Mouse (Mus musculus) layer of hippocampus, postnatal 25 days (tissue): ENCODE measurements at regions not wholly inside any gene's neighbourhood (a gene's known extent, or its start where the extent isn't known, plus 50 kb on each side); places are given as distances from the start of the nearest gene placed in this dataset.

Experiments used
- DNase-seq, 2 experiments: peaks; one replicate each; pipeline ENCODE4 v3.0.0; 2022; ENCODE audit warnings: mixed read lengths in 2 of 2, low spot score in 1 of 2; ENCODE audit errors: extremely low spot score in 1 of 2

- peak; percentile 70 to 93 for DNase-seq
Measured at GRCm38 (mm10) chr10:83819266-83819949, 96.7 kb downstream of the 1500009L16Rik start.

- DNase-seq = no peak
Measured at GRCm38 (mm10) chr10:83819950-83820275, 97.2 kb downstream of the 1500009L16Rik start.

DNA sequence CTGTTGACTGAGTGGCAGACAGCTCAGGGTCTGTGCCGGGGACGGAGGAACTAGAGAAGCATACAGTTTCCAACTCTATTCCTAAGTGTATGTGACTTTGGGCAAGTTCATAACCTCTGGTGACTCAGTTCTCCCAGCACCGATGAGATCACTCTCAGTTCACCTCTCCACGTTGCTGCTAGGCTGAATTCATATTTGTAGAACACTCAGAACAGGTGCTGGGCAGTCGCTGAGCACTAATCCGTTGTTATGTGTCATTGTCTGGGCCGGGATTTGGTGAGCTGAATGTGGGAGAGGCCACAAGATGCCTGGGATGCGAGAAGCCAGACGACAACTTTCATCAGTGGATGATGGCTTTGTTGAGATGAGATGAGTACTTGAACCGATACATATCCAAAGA is 98.4 kb downstream of the 1500009L16Rik start:
- no peak for DNase-seq

DNA sequence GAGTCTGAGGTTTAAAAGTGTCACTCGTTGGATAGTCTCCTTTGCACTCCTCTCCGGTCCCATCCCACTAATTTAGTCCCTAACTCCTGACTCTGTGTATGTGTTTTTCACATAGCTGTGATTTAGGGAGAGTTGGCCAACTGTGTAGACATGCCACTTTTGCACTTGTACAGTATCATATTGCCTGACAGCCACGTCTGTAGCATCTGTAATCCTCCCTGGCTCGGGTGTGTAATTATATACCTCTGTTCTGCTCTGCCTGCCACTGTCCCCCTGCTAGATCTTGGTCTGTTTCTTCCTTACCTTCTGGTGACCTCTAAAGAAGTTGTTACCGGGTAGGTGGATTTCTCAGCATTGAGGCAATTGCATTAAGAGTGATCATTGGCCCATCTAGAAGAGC is 103.4 kb downstream of the 1500009L16Rik start:
- DNase-seq = no peak

- no peak for DNase-seq
Measured at GRCm38 (mm10) chr10:83836351-83836750, 113.7 kb downstream of the 1500009L16Rik start.

DNA sequence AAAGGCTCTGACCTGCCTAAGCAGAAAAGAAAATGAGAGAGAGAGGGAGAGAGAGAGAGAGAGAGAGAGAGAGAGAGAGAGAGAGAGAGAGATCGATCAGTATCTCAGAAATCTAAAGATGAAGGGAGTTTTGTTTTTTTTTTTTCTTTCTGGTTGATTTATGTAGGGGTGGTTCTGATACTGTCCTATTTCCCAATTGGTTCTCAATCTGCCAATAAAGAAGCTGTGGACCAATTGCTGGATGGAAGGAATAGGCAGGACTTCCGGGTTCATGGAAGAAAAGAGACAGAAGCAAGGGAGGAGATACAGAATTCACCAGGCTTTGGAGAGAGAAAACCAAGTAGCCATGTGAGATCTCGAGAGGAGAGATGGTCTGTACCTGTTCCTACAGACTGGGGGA is 117.6 kb downstream of the 1500009L16Rik start:
- DNase-seq = no peak

GRCm38 (mm10) chr10:83850881-83851280 is 128.2 kb downstream of the 1500009L16Rik start:
- no peak for DNase-seq

DNA sequence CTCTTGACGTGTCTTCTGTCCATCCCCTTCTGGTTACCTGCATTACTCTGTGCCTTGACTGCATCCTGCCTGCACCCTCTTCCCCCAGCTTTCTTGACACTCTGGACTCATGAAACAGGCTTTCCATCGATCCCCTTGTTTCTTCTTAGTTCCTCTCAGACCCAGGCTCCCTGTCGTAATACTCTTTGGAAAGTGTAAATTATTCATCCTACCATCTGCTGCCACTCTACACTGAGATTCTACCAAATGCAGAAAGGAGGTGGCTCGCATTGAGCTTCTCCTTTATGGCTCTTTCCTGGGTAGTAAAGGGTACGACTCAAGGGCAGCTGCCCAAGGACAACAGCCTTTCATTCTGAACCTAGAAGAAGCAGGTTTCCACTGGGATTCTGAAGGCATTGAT is 129.5 kb downstream of the 1500009L16Rik start:
- DNase-seq = no peak

DNA sequence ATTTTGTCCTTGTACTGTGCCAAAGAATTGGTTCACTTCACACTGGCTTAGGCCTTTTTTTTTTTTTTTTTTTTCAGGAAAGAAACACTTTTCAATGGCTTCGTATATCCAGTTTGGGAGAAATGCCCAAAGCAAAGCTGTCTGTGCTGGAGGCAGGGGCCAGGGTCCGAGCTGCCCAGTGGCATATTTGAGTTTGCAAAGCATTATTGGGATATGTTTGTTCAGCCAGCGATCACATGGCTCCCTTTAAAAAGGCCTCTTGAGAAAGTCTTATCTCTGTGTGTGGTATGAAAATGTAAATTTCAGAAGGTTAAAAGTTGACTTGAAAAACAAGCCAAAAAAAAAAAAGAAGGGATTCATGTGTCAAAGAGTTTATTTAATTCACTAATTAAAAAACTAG is 130.1 kb downstream of the 1500009L16Rik start:
- DNase-seq = no peak

DNA sequence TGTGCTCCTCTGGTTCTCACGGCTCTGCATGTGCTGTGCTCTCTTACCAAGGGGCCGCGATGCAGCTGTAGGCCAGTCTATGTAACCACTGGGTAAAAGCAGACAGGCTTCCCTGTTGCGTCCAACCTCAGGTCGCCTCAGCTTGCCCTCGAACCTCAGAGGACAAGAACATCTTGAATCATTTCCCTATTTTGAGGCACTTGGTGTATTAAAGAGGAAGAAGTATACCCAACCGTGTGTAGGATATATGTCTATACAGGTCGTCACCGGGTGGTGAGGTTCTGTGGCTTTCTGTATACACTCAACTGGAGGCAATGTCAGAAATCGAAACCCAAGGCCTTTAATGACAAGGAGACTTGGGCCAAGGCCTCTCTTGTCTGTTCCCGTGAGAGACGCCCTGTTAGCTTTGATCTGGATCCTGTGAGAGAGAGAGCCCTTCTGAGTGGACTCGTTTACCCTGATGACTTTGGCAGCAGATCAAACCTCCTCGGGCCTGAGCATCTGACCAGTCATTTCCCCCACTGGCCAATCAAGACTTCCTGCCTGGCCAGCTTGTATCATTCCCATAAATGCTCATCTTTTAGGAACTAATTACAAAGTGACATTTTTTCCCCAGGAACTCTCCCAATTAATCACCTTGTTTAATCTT is 135.3 kb downstream of the 1500009L16Rik start:
- DNase-seq = no peak

- DNase-seq = no peak
Measured at GRCm38 (mm10) chr10:83858689-83859088, 136.0 kb downstream of the 1500009L16Rik start.

DNA sequence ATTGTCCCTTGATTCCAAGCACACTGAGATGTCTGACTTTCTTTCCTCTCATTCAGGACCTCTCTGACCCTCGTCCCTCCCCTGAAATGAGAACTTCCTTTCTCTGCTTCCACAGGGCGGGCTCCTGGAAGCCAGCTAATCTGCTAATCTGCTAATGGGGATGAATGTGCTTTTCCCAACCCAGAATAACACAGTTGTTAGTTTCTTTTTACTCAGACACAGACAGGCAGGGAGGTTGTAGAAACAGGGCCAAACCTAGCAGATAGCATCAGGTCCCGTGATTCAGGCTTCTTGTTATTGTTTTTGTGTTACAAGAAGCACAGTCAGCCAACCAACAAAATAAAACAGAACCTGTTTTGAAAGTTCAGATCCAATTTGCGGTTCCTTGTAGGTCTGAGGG is 137.0 kb downstream of the 1500009L16Rik start:
- no peak for DNase-seq

DNA sequence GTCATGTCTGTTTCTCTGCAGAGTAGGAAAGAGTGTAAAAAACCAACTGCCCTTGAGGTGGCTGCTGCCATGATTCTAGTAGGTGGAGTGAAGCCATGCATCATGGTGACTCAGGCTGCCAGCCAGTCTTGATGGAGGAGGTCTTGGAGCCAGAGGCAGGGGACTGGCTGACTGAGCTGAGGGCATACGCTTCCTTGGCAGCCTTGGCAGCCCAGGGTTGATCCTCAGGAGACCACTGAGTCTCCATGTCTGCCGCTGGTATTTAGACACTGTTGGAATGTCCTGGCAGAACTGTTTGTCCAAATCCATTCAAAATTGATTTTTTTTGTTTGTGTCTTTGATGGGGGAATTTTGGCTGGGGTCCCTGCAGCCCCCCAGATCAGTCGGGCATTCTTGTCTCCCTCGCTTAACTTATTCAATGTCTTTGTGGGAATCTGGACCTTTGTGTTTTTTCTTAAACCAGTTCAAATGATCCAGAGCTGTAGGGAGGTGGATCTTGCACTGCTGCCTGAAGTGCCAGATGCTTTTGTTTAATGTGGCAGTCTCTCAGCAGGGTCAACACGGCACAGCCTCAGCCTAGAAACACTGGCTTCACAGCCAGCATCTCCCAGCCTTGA is 139.0 kb downstream of the 1500009L16Rik start:
- no peak for DNase-seq

DNA sequence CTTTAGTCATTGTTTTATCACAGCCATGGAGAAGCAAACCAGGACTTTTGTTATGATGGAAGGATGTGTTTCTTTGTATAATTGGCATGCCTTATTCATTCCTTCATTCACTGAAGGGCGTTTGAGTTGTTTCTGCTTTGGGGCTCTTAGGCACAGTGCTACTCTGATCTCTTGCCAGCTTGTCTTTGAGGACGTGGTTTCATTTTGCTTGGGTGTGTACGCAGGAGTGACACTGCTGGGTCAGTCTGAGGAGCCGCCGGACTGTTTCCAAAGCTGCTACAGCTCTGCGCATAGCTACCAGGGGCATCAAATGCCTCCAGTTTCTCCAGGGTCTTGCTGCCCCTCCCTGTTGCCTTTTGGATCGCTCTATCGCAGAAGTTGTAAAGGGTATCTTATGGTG is 141.9 kb downstream of the 1500009L16Rik start:
- no peak for DNase-seq

DNA sequence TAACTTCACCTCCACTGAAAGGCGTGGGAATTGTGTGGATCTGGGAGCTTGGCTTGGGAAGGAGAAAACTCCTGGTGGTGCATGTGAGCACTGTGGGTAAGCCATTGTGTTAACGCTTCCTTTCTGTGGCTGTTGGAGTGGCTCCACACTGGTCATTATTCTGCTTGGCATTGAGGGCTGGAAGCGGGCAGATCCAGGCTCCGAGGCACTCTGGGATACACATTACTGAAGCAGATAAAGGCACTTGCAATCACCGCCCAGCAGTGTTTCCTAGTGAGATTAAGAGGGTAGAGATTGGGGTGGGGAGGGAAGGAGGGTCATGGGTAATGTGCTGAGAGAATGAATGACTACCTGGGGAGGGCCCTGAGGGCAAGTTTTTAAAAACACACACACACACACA is 143.3 kb downstream of the 1500009L16Rik start:
- no peak for DNase-seq

DNA sequence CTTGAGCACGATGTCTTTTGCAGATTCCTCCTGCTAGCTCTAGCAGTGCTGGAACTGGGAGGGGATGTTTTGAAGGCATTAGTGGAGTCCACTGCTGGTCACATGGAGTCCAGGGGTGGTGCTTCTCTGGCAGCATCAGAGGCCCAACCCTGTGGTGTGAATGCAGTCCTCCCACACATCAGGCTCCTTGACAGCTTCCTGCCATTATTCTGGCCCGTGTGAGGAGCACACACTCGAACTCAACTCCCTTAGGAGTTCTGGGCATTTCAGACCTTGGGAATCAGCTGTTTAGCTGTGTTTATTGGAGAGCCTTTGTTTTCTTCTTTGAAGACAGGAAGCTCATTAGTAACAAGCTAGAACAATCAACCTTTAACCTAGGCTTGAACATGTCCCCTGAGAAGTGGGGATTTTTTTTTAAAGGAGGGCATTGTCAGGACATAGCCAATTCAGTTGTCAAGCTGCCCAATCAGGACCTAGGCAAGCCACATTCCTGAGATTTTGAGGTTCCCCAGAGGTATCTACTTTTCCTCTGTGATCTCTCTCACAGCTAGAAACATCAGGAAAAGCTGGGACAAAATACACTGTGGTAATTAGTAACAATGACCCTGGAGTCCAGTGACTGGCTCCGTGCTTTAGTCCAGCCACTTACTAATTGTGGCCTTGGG is 149.2 kb downstream of the 1500009L16Rik start:
- DNase-seq = no peak

DNA sequence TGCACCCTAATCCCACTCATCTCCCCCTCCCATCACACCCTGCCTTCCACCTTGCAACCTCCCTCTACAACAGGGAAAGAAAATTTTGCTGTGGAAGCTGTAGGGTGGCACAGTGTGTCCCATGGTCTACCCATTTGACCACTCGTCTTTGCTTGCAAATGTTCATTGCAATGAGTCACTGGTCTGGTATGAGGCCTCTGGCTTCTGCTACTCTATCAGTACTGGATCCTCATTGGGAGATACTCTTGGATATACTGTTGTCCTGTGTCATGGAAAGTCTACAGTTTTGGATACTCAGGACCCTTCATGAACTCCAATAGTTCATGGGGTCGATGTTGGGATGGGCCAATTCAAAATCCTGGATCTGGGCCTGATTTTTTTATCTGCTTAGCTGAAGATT is 156.1 kb downstream of the 1500009L16Rik start:
- no peak for DNase-seq

DNA sequence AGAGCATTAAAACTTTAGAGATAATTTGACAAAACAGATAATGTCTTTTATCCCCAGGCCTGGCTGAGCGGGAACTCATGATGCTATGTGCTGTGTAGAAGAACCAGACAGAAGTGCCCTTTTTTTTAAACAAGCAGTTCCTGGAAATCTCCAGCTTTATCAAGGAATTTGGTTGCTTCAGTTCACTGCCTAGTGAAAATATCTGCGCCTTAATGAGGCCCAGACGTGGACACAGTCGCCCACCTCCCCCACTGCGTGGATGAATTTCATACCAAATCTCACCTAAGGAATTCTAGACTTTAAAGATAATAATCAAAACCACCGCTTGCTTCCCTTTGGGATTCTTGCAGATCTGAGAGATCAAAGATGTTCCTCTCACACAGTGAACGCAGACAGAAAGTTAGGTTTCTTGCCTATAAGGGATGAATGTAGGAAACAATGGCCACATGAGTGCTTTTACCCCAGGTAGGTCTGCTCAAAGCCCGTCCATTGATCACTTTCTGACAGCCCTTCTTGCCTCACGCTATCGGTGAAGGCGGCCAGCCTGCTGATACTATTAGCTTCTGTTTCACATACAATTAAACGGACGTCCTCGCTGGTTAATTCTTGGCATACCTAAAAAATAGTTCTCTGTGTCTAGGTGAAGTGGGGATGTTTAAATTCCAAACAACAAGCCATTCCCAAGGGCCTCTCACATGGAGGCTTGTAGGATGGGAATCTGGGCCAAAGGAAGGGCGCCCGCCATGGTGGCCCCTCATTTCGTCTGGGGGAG is 159.6 kb downstream of the 1500009L16Rik start:
- no peak for DNase-seq

- no peak for DNase-seq
Measured at GRCm38 (mm10) chr10:83882891-83883185, 160.2 kb downstream of the 1500009L16Rik start.

DNA sequence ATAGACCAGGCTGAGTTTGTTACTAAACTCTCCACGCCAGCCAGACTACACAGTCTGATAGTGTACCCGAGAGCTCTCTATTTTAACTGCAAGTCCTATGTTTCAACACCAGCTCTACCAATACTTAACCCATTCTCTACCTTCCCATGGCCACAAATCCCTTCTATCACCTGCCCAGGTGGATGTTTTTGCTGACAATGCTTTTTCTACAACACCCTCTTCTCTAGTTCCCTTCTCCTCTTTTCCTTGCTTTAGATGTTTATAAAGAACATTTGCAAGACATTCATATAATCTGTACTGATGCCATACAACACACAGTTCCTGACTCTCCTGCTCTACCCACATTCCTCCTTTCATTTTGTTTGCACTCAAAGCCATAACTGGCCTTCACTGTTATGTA is 161.9 kb downstream of the 1500009L16Rik start:
- no peak for DNase-seq

DNA sequence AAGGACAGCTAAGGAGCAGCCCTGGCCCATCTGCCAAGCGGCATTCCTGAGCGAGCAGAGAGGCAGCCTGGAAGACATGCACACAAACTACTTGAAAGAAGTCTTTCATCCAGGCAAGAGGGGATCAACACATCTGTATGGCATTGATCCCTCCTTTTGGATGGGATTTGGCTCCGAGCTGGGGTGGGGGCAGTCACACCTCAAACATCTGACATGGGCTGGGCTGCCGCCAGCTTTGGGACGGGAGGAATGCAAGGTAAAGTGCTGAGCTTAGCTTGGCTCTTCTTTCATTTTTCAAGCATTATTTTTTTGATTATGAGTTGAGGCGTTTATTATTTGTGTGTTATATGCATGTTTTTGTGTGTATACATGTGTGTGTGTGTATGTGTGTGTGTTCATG is 165.9 kb downstream of the 1500009L16Rik start:
- DNase-seq = no peak
